Mouse (Mus musculus) left cerebral cortex, postnatal 25 days (tissue): ENCODE measurements around the gene Myo1h. TPM values are rescaled to one million over a fixed set of nuclear protein-coding genes. Genes with fewer than 3 reads are reported as not detected.

ENCODE experiments used
- DNase-seq, 2 experiments: peaks; one replicate each; pipeline ENCODE4 v3.0.0; 2022; ENCODE audit warnings: low spot score in 2 of 2, mixed read lengths in 1 of 2
- intact Hi-C: fragments of 180-260 bp; cut with DNase I; formaldehyde crosslinking; loops from one replicate; pipeline ENCODE4 v1.15.1; 2025
- microRNA-seq, 2 experiments: library from miRNA; unstranded; fragments of <30 nt; microRNA quantifications; one replicate each; pipeline ENCODE4 v1.2.0; 2022
- total RNA-seq, 2 experiments: library from RNA; stranded (reverse); gene quantifications; 2 replicates each; pipeline ENCODE4 v1.2.3; 2021

The Myo1h gene
- total RNA-seq, 2 experiments from 2014 or later: 1.8 to 3.3 TPM

- intact Hi-C loops: no loop called here
- DNase-seq: no peak
Measured at GRCm38 (mm10) chr5:114378936-114379335, 90.0 kb downstream of the Myo1h start.

GRCm38 (mm10) chr5:114379763-114380162 lies 90.8 kb downstream of the Myo1h start:
- DNase-seq: no peak
- intact Hi-C loops: loop anchor here (2.0 to 5.0 kb wide), 4 partner anchors 23 to 607 kb away; partner anchors contain the start of genes Iscu, Mmab, Mvk and Sart3

- intact Hi-C loops: loop anchor here (2.0 to 5.0 kb wide), 4 partner anchors 24 to 608 kb away; partner anchors contain the start of genes Iscu, Mmab, Mvk and Sart3
- peak; percentile 79 to 81 for DNase-seq
Measured at GRCm38 (mm10) chr5:114380209-114381012, 91.4 kb downstream of the Myo1h start, which contains the start of the genes Kctd10 and Ube3b. Gene Kctd10 (minus strand): TSS chr5:114380508. Gene Ube3b (plus strand): TSS chr5:114380607.

- intact Hi-C loops: loop anchor here (2.0 to 5.0 kb wide), 4 partner anchors 24 to 609 kb away; partner anchors contain the start of genes Iscu, Mmab, Mvk and Sart3
- DNase-seq: peak in 1 of 2 experiments; percentile 31
Measured at GRCm38 (mm10) chr5:114381013-114381351, 92.0 kb downstream of the Myo1h start.

- DNase-seq: no peak
- intact Hi-C loops: loop anchor here (5.0 kb wide), 2 partner anchors 59 to 611 kb away; partner anchors contain the start of genes Iscu, Mmab, Mvk and Sart3
Measured at GRCm38 (mm10) chr5:114383184-114383904, 94.4 kb downstream of the Myo1h start.

- intact Hi-C loops: loop anchor here (5.0 kb wide), 2 partner anchors 58 to 612 kb away; partner anchors contain the start of genes Iscu, Mmab, Mvk and Sart3
- no peak for DNase-seq
Measured at GRCm38 (mm10) chr5:114384448-114384847, 95.5 kb downstream of the Myo1h start.

- intact Hi-C loops: no loop called here
- DNase-seq: peak in 1 of 2 experiments; percentile 52
Measured at GRCm38 (mm10) chr5:114393169-114393568, 104.2 kb downstream of the Myo1h start.

GRCm38 (mm10) chr5:114406592-114406991 lies 117.6 kb downstream of the Myo1h start:
- intact Hi-C loops: no loop called here
- no peak for DNase-seq

GRCm38 (mm10) chr5:114407269-114407668 lies 118.3 kb downstream of the Myo1h start:
- intact Hi-C loops: no loop called here
- DNase-seq: no peak

GRCm38 (mm10) chr5:114407810-114408209 lies 118.8 kb downstream of the Myo1h start:
- intact Hi-C loops: no loop called here

GRCm38 (mm10) chr5:114408846-114409245 lies 119.9 kb downstream of the Myo1h start:
- no peak for DNase-seq

More at GRCm38 (mm10) chr5:114407810-114408209, 118.8 kb downstream of the Myo1h start:
- DNase-seq: no peak

GRCm38 (mm10) chr5:114410429-114410828 lies 121.5 kb downstream of the Myo1h start:
- no peak for DNase-seq
- intact Hi-C loops: no loop called here

More at GRCm38 (mm10) chr5:114408846-114409245, 119.9 kb downstream of the Myo1h start:
- intact Hi-C loops: no loop called here

- intact Hi-C loops: no loop called here
- DNase-seq: no peak
Measured at GRCm38 (mm10) chr5:114412361-114412998, 123.5 kb downstream of the Myo1h start.

- DNase-seq: no peak
- intact Hi-C loops: no loop called here
Measured at GRCm38 (mm10) chr5:114413067-114413735, 124.2 kb downstream of the Myo1h start.

Small RNA genes lying within 50 kb of the gene (microRNA-seq; reads per million reads assigned to microRNA genes)
- gene Mir7027: 0.25 to 0.34 reads per million in 2 experiments

Other genes with a start within 250 kb of the Myo1h start
- gene Usp30, start 223.7 kb upstream of the Myo1h start, total RNA-seq: 10 to 100 TPM; 35.9 to 38.0 TPM
- gene Svop, start 197.6 kb upstream of the Myo1h start, total RNA-seq: 100 to 1,000 TPM; 187 to 192 TPM
- 1 to 10 TPM; 5.2 to 5.4 TPM for gene Alkbh2, start 160.9 kb upstream of the Myo1h start, total RNA-seq
- gene Ung, start 158.8 kb upstream of the Myo1h start, total RNA-seq: 1 to 10 TPM; 3.4 to 4.9 TPM
- gene Acacb, start 142.6 kb upstream of the Myo1h start, total RNA-seq: 1 to 10 TPM; 4.0 to 4.7 TPM
- not detected for gene Foxn4, start 15.4 kb upstream of the Myo1h start, total RNA-seq
- 10 to 100 TPM; 47.6 to 53.0 TPM for gene Kctd10, start 91.3 kb downstream of the Myo1h start, total RNA-seq
- gene Ube3b, start 91.4 kb downstream of the Myo1h start, total RNA-seq: 10 to 100 TPM; 74.7 to 88.0 TPM
- 10 to 100 TPM; 19.2 to 20.3 TPM for gene Mmab, start 154.9 kb downstream of the Myo1h start, total RNA-seq
- gene Mvk, start 155.1 kb downstream of the Myo1h start, total RNA-seq: 10 to 100 TPM; 28.0 to 29.0 TPM